In the genomic region with DNA sequence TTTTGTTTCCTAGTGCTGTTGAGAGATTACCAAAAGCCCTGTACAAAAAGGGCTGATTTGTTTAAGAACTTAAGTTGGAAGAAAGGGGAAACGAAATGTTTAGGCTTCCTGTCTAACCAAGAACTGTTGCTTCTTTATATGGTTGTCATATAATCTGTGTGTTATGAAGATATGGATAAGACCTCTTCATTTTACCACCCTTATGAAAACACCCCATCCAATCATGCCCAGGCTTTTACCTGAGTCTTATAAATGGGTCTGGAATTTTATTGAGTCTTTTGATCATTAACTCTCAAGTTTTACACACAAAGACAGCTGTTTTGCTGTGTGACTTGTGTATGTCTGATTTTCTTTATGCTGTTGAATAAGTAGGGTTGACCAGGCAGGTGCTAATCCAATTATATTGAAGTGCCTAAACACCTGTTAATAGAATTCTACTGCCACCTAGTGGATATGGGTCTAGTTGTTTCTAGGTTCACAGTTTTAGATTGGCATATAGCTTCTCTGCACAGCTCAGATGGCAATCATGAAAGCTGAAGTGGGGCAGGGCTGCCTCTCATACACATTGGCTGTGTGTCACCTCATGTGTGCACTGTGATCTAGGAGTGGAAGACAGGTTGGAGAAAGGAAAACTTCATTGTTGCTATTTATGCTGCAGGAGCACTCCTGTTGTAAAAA, we compare ENCODE assay signal across 7 mouse cellular contexts. TPM values are rescaled to one million over a fixed set of nuclear protein-coding genes. Genes with fewer than 3 reads are reported as not detected.
A peak's percentile ranks its signal among the peaks of the same experiment; 100 is the strongest.
DNase-seq lines count a peak whose midpoint lies in the region; ATAC-seq and TF ChIP-seq lines count a peak whose summit lies in the region.

No protein-coding gene starts in this region.

- no peaks in the 10 kb centered on the region for H3K27me3 ChIP-seq in neural tube, embryonic 11.5 days (ENCODE audit: control insufficient read depth, insufficient read depth, low read length)
- no peaks in the 10 kb centered on the region for H3K27me3 ChIP-seq in kidney, embryonic 16.5 days (ENCODE audit: insufficient read depth, low read length)
- H3K27me3 ChIP-seq in midbrain, postnatal 0 days (ENCODE audit: insufficient read depth, low read length), result no peaks in the 10 kb centered on the region

- no peaks in the 10 kb centered on the region for H3K36me3 ChIP-seq in neural tube, embryonic 11.5 days (ENCODE audit: control insufficient read depth, insufficient read depth, low read length)
- H3K36me3 ChIP-seq in kidney, embryonic 16.5 days (ENCODE audit: insufficient read depth, low read length), result peaks cover 19% of the 10 kb centered on the region
- H3K36me3 ChIP-seq in midbrain, postnatal 0 days (ENCODE audit: insufficient read depth, low read length), result peaks cover 10% of the 10 kb centered on the region

- WGBS in neural tube, embryonic 11.5 days, result 71% methylated on average over 1 of the region's 1 CpGs
- WGBS in kidney, embryonic 16.5 days, result 76% methylated on average over 1 of the region's 1 CpGs
- WGBS in midbrain, postnatal 0 days, result 76% methylated on average over 1 of the region's 1 CpGs

- no peaks in the 10 kb centered on the region for H3K4me1 ChIP-seq in neural tube, embryonic 11.5 days (ENCODE audit: control insufficient read depth, insufficient read depth, low read length)
- H3K4me1 ChIP-seq in kidney, embryonic 16.5 days (ENCODE audit: insufficient read depth, low read length), result no peaks in the 10 kb centered on the region
- H3K4me1 ChIP-seq in midbrain, postnatal 0 days (ENCODE audit: insufficient read depth, low read length), result no peaks in the 10 kb centered on the region

- no peaks in the 10 kb centered on the region for H3K9me3 ChIP-seq in neural tube, embryonic 11.5 days (ENCODE audit: control insufficient read depth, low read length)
- H3K9me3 ChIP-seq in kidney, embryonic 16.5 days (ENCODE audit: low read length), result no peaks in the 10 kb centered on the region
- H3K9me3 ChIP-seq in midbrain, postnatal 0 days (ENCODE audit: low read length), result no peaks in the 10 kb centered on the region

- no peak overlapping the region for H3K4me3 ChIP-seq in neural tube, embryonic 11.5 days (ENCODE audit: low read depth, low read length)
- no peak overlapping the region for H3K4me3 ChIP-seq in kidney, embryonic 16.5 days (ENCODE audit: low read length)
- H3K4me3 ChIP-seq in midbrain, postnatal 0 days (ENCODE audit: low read depth, low read length), result no peak overlapping the region

- H3K9ac ChIP-seq in neural tube, embryonic 11.5 days (ENCODE audit: low read length), result no peak overlapping the region
- no peak overlapping the region for H3K9ac ChIP-seq in kidney, embryonic 16.5 days (replicated peaks; ENCODE audit: low read length)
- H3K9ac ChIP-seq in midbrain, postnatal 0 days (replicated peaks; ENCODE audit: low read length, poor library complexity, severe bottlenecking), result no peak overlapping the region

- no peak overlapping the region for H3K27ac ChIP-seq in neural tube, embryonic 11.5 days (ENCODE audit: low read depth, low read length)
- no peak overlapping the region for H3K27ac ChIP-seq in kidney, embryonic 16.5 days (ENCODE audit: low read length)
- no peak overlapping the region for H3K27ac ChIP-seq in midbrain, postnatal 0 days (ENCODE audit: low read depth, low read length)

- ATAC-seq in neural tube, embryonic 11.5 days (ENCODE audit: insufficient read depth, low FRiP score, low TSS enrichment), result no peak
- peak; percentile 63; the same call in 1 of the 2 replicates for ATAC-seq in erythroid progenitor cell, adult 5-6 weeks (replicated peaks; ENCODE audit: low FRiP score, poor library complexity, severe bottlenecking)
- peak; percentile 67; the same call in 1 of the 2 replicates for ATAC-seq in kidney, embryonic 16.5 days (ENCODE audit: low FRiP score, low TSS enrichment)
- ATAC-seq in midbrain, postnatal 0 days (ENCODE audit: low FRiP score), result peak; percentile 63

- TF ChIP-seq CTCF in midbrain, postnatal 0 days (IDR thresholded peaks at IDR 0.05), result peak; percentile 83

- peak; percentile 30 for DNase-seq in neural tube, embryonic 11.5 days (ENCODE audit: low spot score)
- DNase-seq in neural tube, embryonic 10.5 days (ENCODE audit: extremely low spot score, low spot score), result no peak
- peak; percentile 80 for DNase-seq in adipocyte (ENCODE audit: low spot score)
- DNase-seq in midbrain, postnatal 0 days (ENCODE audit: low spot score), result peak; percentile 90
- no peak for DNase-seq in spleen, postnatal 4 days (ENCODE audit: low spot score in 2 of 2)

- no peak overlapping the region for H3K4me2 ChIP-seq in neural tube, embryonic 11.5 days (ENCODE audit: low read depth)
- no peak overlapping the region for H3K4me2 ChIP-seq in kidney, embryonic 16.5 days (replicated peaks; ENCODE audit: low read depth, low read length)
- no peak overlapping the region for H3K4me2 ChIP-seq in midbrain, postnatal 0 days (ENCODE audit: low read depth, low read length, poor library complexity, severe bottlenecking)

RNA-seq across cellular contexts. Expression of a gene that starts 57.4 kb away (rescaled TPM):
- polyA plus RNA-seq in neural tube, embryonic 11.5 days (2014; fragmentation: Nextera tagmentation; extraction: Ambion mirVana), result 305 and 311 TPM in 2 replicates
- 169 and 204 TPM in 2 replicates for total RNA-seq in erythroid progenitor cell, adult 5-6 weeks (2015; ENCODE audit: low replicate concordance)
- 170 and 193 TPM in 2 replicates for total RNA-seq in erythroid progenitor cell, adult 5-6 weeks (2017; ENCODE audit: low replicate concordance)
- 307 and 316 TPM in 2 replicates for polyA plus RNA-seq in kidney, embryonic 16.5 days (2015; fragmentation: Nextera tagmentation; extraction: Ambion mirVana)
- total RNA-seq in midbrain, postnatal 0 days (2014; rRNA removed), result 137 and 168 TPM in 2 replicates
- 249 TPM in 2 replicates for polyA plus RNA-seq in midbrain, postnatal 0 days (2015; fragmentation: Nextera tagmentation; extraction: Ambion mirVana)

Comparison
In these comparisons a context has a peak if more than half of its experiments do, and no peak if none do; other contexts are left out.
1. DNase-seq: peak in neural tube, embryonic 11.5 days (single experiment), adipocyte (single experiment) and midbrain, postnatal 0 days (single experiment); none in neural tube, embryonic 10.5 days (single experiment) and spleen, postnatal 4 days (0 of 2).